Mouse (Mus musculus) E14TG2a.4 (cell line): ENCODE data around the gene Cxcl9.

Experiments
- H3K27me3 ChIP-seq: 2 replicates; pipeline ENCODE4 v1.6.1; 2014; ENCODE audit warnings: low read length, control low read depth; ENCODE audit not compliant: insufficient read depth
- H3K36me3 ChIP-seq: 2 replicates; pipeline ENCODE4 v1.6.1; 2014; ENCODE audit warnings: low read length, control low read depth; ENCODE audit not compliant: insufficient read depth
- H3K4me1 ChIP-seq: replicated peaks from 2 replicates; pipeline ENCODE4 v1.6.1; 2014; ENCODE audit warnings: low read depth, low read length, control low read depth
- H3K4me3 ChIP-seq: replicated peaks from 2 replicates; pipeline ENCODE4 v1.5.1; 2014; ENCODE audit warnings: mild to moderate bottlenecking, low read length
- H3K9me3 ChIP-seq: 2 replicates; pipeline ENCODE4 v1.6.1; 2014; ENCODE audit warnings: low read length, control low read depth
- CTCF ChIP-seq: conservative IDR thresholded peaks from 2 replicates; pipeline ENCODE4 v1.5.1; 2014; ENCODE audit warnings: low read length
- NANOG ChIP-seq: IDR thresholded peaks from 2 replicates; pipeline ENCODE4 v1.6.1; 2014; ENCODE audit warnings: borderline replicate concordance, low read length, mixed read lengths
- POU5F1 ChIP-seq: IDR thresholded peaks from 2 replicates; pipeline ENCODE4 v1.6.1; 2014; ENCODE audit warnings: low read length, borderline replicate concordance

Gene Cxcl9

GRCm38 (mm10) chr5:92331635-92332338 lies 3.9 kb upstream of the Cxcl9 start, which contains the start of gene Art3:
Gene Art3, plus strand, starts transcription at chr5:92331827.
- Histone ChIP-seq H3K36me3 (no peaks in the 10 kb centered on the region), H3K27me3 (peaks cover 14% of the 10 kb centered on the region), H3K9me3 (peaks cover 2% of the 10 kb centered on the region; the same call in 1 of the 2 replicates), H3K4me3 (peak within 1 kb of the TSS; percentile 20; the same call in 1 of the 2 replicates), H3K4me1 (peaks cover 16% of the 10 kb centered on the region)
- TF ChIP-seq POU5F1 (no peak), NANOG (no peak), CTCF (no peak)

GRCm38 (mm10) chr5:92331122-92331521 lies 3.2 kb upstream of the Cxcl9 start:
- H3K9me3 ChIP-seq, result peaks cover 7% of the 10 kb centered on the region; the same call in 1 of the 2 replicates
- no peaks in the 10 kb centered on the region for H3K36me3 ChIP-seq
- peaks cover 16% of the 10 kb centered on the region for H3K4me1 ChIP-seq
- TF ChIP-seq POU5F1 (no peak), CTCF (no peak), NANOG (no peak)
- H3K27me3 ChIP-seq, result peaks cover 14% of the 10 kb centered on the region
- no peak overlapping the region for H3K4me3 ChIP-seq

GRCm38 (mm10) chr5:92327367-92327766 lies 512 bp downstream of the Cxcl9 start:
- no peak overlapping the region for H3K4me3 ChIP-seq
- H3K4me1 ChIP-seq, result peaks cover 15% of the 10 kb centered on the region
- H3K27me3 ChIP-seq, result peaks cover 14% of the 10 kb centered on the region
- TF ChIP-seq NANOG, result no peak
- no peak for TF ChIP-seq CTCF
- TF ChIP-seq POU5F1, result no peak
- no peaks in the 10 kb centered on the region for H3K36me3 ChIP-seq
- H3K9me3 ChIP-seq, result peaks cover 7% of the 10 kb centered on the region; the same call in 1 of the 2 replicates

- peaks cover 7% of the 10 kb centered on the region; the same call in 1 of the 2 replicates for H3K9me3 ChIP-seq
Measured at GRCm38 (mm10) chr5:92323264-92323663, 4.6 kb downstream of the Cxcl9 start.

GRCm38 (mm10) chr5:92322612-92323011 lies 5.3 kb downstream of the Cxcl9 start:
- Histone ChIP-seq H3K4me1 (peaks cover 15% of the 10 kb centered on the region; the same call in 1 of the 2 replicates), H3K36me3 (no peaks in the 10 kb centered on the region), H3K9me3 (peaks cover 7% of the 10 kb centered on the region; the same call in 1 of the 2 replicates), H3K4me3 (no peak overlapping the region), H3K27me3 (0 out of 2 replicates have a peak, but pooled peaks cover 7% of the 10 kb centered on the region)
- TF ChIP-seq POU5F1, result no peak
- TF ChIP-seq NANOG, result no peak
- no peak for TF ChIP-seq CTCF

More at GRCm38 (mm10) chr5:92323264-92323663, 4.6 kb downstream of the Cxcl9 start:
- no peak for TF ChIP-seq CTCF
- no peak for TF ChIP-seq POU5F1
- TF ChIP-seq NANOG, result no peak
- Histone ChIP-seq H3K4me1 (peaks cover 14% of the 10 kb centered on the region; the same call in 1 of the 2 replicates), H3K36me3 (no peaks in the 10 kb centered on the region), H3K27me3 (0 out of 2 replicates have a peak, but pooled peaks cover 7% of the 10 kb centered on the region), H3K4me3 (no peak overlapping the region)

GRCm38 (mm10) chr5:92321631-92322400 lies 6.1 kb downstream of the Cxcl9 start:
- Histone ChIP-seq H3K9me3 (peaks cover 5% of the 10 kb centered on the region; the same call in 1 of the 2 replicates), H3K36me3 (no peaks in the 10 kb centered on the region), H3K4me1 (peaks cover 15% of the 10 kb centered on the region; the same call in 1 of the 2 replicates), H3K4me3 (no peak overlapping the region), H3K27me3 (0 out of 2 replicates have a peak, but pooled peaks cover 7% of the 10 kb centered on the region)
- TF ChIP-seq POU5F1, result no peak
- no peak for TF ChIP-seq CTCF
- TF ChIP-seq NANOG, result no peak

- Histone ChIP-seq H3K4me3 (no peak overlapping the region), H3K27me3 (0 out of 2 replicates have a peak, but pooled peaks cover 7% of the 10 kb centered on the region), H3K4me1 (peaks cover 5% of the 10 kb centered on the region; the same call in 1 of the 2 replicates), H3K36me3 (no peaks in the 10 kb centered on the region), H3K9me3 (no peaks in the 10 kb centered on the region)
- TF ChIP-seq CTCF (no peak), POU5F1 (no peak), NANOG (no peak)
Measured at GRCm38 (mm10) chr5:92318596-92318995, 9.3 kb downstream of the Cxcl9 start.

GRCm38 (mm10) chr5:92318119-92318518 lies 9.8 kb downstream of the Cxcl9 start:
- Histone ChIP-seq H3K4me3 (no peak overlapping the region), H3K4me1 (peaks cover 5% of the 10 kb centered on the region; the same call in 1 of the 2 replicates), H3K27me3 (0 out of 2 replicates have a peak, but pooled peaks cover 7% of the 10 kb centered on the region), H3K36me3 (no peaks in the 10 kb centered on the region), H3K9me3 (no peaks in the 10 kb centered on the region)
- no peak for TF ChIP-seq NANOG
- TF ChIP-seq CTCF, result no peak
- TF ChIP-seq POU5F1, result no peak
